Mouse (Mus musculus) embryonic fibroblast, embryonic 13.5 days (primary cell): Measurements from ENCODE around the gene Gm10273.

Source experiments
- CTCF ChIP-seq: IDR thresholded peaks from 2 replicates; pipeline ENCODE4 v1.5.1; 2011; ENCODE audit warnings: mild to moderate bottlenecking, control low read depth, low read length, moderate library complexity, borderline replicate concordance; ENCODE audit not compliant: insufficient read depth
- POLR2A ChIP-seq: IDR thresholded peaks from 2 replicates; pipeline ENCODE4 v1.6.1; 2011; ENCODE audit warnings: low read depth, mild to moderate bottlenecking, control low read depth, low read length, moderate library complexity

GRCm38 (mm10) chr10:59426371-59426770 is 30.9 kb downstream of the Gm10273 start:
- TF ChIP-seq CTCF (no peak), POLR2A (no peak)
